Mouse (Mus musculus) small intestine, adult 2 months (tissue): ENCODE measurements around the gene Ntrk1.

Source experiments
- CTCF ChIP-seq: fragments of 200-500 bp; IDR thresholded peaks from 2 replicates; pipeline ENCODE4 v1.5.1; 2012; ENCODE audit warnings: low read depth, mild to moderate bottlenecking, control low read depth, inconsistent platforms, low read length, moderate library complexity, mixed read lengths; ENCODE audit not compliant: insufficient replicate concordance, insufficient read length; ENCODE audit errors: extremely low read depth
- POLR2A ChIP-seq: fragments of 200-500 bp; IDR thresholded peaks from 2 replicates; pipeline ENCODE4 v1.6.1; 2012; ENCODE audit warnings: low read depth, mild to moderate bottlenecking, control low read depth, inconsistent platforms, low read length, moderate library complexity

DNA sequence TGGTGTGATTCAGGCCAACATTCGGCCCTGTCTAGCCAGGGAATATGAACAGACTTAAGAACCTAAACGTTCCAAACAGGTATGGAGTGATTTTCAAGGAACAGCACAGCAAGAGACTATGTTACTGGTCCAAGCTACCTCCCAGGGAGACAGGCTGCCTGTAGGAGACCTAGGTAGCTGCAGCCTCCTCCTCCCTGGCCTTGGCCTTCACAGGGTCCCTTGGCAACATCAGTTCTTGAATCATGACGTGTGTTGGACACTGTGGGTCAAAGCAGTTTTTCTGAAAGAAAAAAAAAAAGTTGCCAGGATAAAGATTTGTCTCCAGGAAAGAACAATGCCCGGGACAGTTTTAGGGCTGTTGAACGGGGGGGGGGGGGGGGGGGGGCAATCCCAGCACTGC, 56.1 kb downstream of the Ntrk1 start:
- TF ChIP-seq CTCF (no peak), POLR2A (no peak)
